Mouse (Mus musculus) C2C12 (cell line): Measurements from ENCODE around the gene Tex11. TPM values are rescaled to one million over a fixed set of nuclear protein-coding genes. Genes with fewer than 3 reads are reported as not detected.

Experiments used
- H3K27me3 ChIP-seq: one replicate; pipeline ENCODE4 v1.6.1; 2011; ENCODE audit not compliant: control insufficient read depth, insufficient read depth, insufficient read length
- H3K36me3 ChIP-seq: one replicate; pipeline ENCODE4 v1.6.1; 2011; ENCODE audit not compliant: control insufficient read depth, insufficient read depth
- H3K4me3 ChIP-seq: one replicate; pipeline ENCODE4 v1.5.1; 2011; ENCODE audit warnings: mild to moderate bottlenecking, control low read depth; ENCODE audit not compliant: poor library complexity, insufficient read depth, severe bottlenecking
- H3K79me2 ChIP-seq: one replicate; pipeline ENCODE4 v1.6.1; 2011; ENCODE audit not compliant: control insufficient read depth, insufficient read depth
- H3K79me3 ChIP-seq: one replicate; pipeline ENCODE4 v1.6.1; 2011; ENCODE audit warnings: low read depth, control low read depth
- H3ac ChIP-seq: one replicate; pipeline ENCODE3; 2011; ENCODE audit warnings: low read depth; ENCODE audit not compliant: control insufficient read depth, insufficient read length
- CEBPB ChIP-seq: IDR thresholded peaks from one replicate; pipeline ENCODE4 v1.6.1; 2011; ENCODE audit warnings: low read depth, mild to moderate bottlenecking, control low read depth, moderate library complexity
- CTCF ChIP-seq: IDR thresholded peaks from one replicate; pipeline ENCODE4 v1.5.1; 2011; ENCODE audit not compliant: control insufficient read depth, insufficient read depth, insufficient read length
- FOSL1 ChIP-seq: IDR thresholded peaks from one replicate; pipeline ENCODE4 v1.8.0; 2011; ENCODE audit warnings: mild to moderate bottlenecking, low read length; ENCODE audit not compliant: poor library complexity, insufficient read depth, severe bottlenecking
- MAX ChIP-seq: IDR thresholded peaks from one replicate; pipeline ENCODE4 v1.6.1; 2011; ENCODE audit warnings: mild to moderate bottlenecking, control low read depth
- MYOD1 ChIP-seq: IDR thresholded peaks from one replicate; pipeline ENCODE4 v1.6.1; 2011; ENCODE audit warnings: low read depth; ENCODE audit not compliant: control insufficient read depth, insufficient read length
- MYOG ChIP-seq: IDR thresholded peaks from one replicate; pipeline ENCODE4 v1.6.1; 2011; ENCODE audit not compliant: control insufficient read depth, insufficient read length; ENCODE audit errors: extremely low read depth
- USF1 ChIP-seq: IDR thresholded peaks from one replicate; pipeline ENCODE4 v1.6.1; 2011; ENCODE audit warnings: low read depth, mild to moderate bottlenecking, control low read depth, moderate library complexity
- polyA plus RNA-seq: library from polyadenylated mRNA; unstranded; fragments of >200 nt; fragmentation: generic; extraction: Trizol; gene quantifications from one replicate; pipeline ENCODE4 v1.2.1, GENCODE M21; 2012; ENCODE audit warnings: missing spikeins

The Tex11 gene
- polyA plus RNA-seq, 1 experiment = not detected

GRCm38 (mm10) chrX:100815766-100816165, 243.7 kb downstream of the Tex11 start:
- Histone ChIP-seq H3K36me3 (peaks cover 8% of the 10 kb centered on the region), H3K79me2 (no peaks in the 10 kb centered on the region), H3K4me3 (no peak overlapping the region), H3ac (no peak overlapping the region), H3K79me3 (no peaks in the 10 kb centered on the region), H3K27me3 (no peaks in the 10 kb centered on the region)
- no peak for TF ChIP-seq MYOG
- no peak for TF ChIP-seq CTCF
- no peak for TF ChIP-seq USF1
- no peak for TF ChIP-seq MAX
- no peak for TF ChIP-seq CEBPB
- no peak for TF ChIP-seq FOSL1
- TF ChIP-seq MYOD1 = no peak

GRCm38 (mm10) chrX:100814139-100814538, 245.3 kb downstream of the Tex11 start:
- Histone ChIP-seq H3K27me3 (no peaks in the 10 kb centered on the region), H3K4me3 (no peak overlapping the region), H3K79me3 (no peaks in the 10 kb centered on the region), H3ac (no peak overlapping the region), H3K36me3 (peaks cover 9% of the 10 kb centered on the region), H3K79me2 (no peaks in the 10 kb centered on the region)
- TF ChIP-seq USF1 (no peak), FOSL1 (no peak), CEBPB (no peak), MYOG (no peak), MYOD1 (no peak), CTCF (no peak), MAX (no peak)

- Histone ChIP-seq H3K79me2 (no peaks in the 10 kb centered on the region), H3K4me3 (no peak overlapping the region), H3ac (no peak overlapping the region), H3K36me3 (peaks cover 13% of the 10 kb centered on the region), H3K27me3 (no peaks in the 10 kb centered on the region), H3K79me3 (no peaks in the 10 kb centered on the region)
- TF ChIP-seq USF1 = no peak
- no peak for TF ChIP-seq CEBPB
- TF ChIP-seq MYOG = no peak
- no peak for TF ChIP-seq MYOD1
- TF ChIP-seq MAX = no peak
- no peak for TF ChIP-seq FOSL1
- no peak for TF ChIP-seq CTCF
Observed at GRCm38 (mm10) chrX:100811129-100811528, 248.3 kb downstream of the Tex11 start.

- H3K79me2 ChIP-seq = no peaks in the 10 kb centered on the region
- no peak for TF ChIP-seq FOSL1
- TF ChIP-seq MAX = no peak
- no peak for TF ChIP-seq USF1
- no peak for TF ChIP-seq MYOD1
- TF ChIP-seq CEBPB = no peak
- no peak for TF ChIP-seq CTCF
- no peak for TF ChIP-seq MYOG
- H3K79me3 ChIP-seq = no peaks in the 10 kb centered on the region
- H3K4me3 ChIP-seq = no peak overlapping the region
- no peak overlapping the region for H3ac ChIP-seq
- H3K27me3 ChIP-seq = no peaks in the 10 kb centered on the region
- H3K36me3 ChIP-seq = peaks cover 7% of the 10 kb centered on the region
Observed at GRCm38 (mm10) chrX:100802034-100802433, 257.4 kb downstream of the Tex11 start.

GRCm38 (mm10) chrX:100800643-100801042, 258.8 kb downstream of the Tex11 start:
- no peaks in the 10 kb centered on the region for H3K79me3 ChIP-seq
- no peak overlapping the region for H3ac ChIP-seq
- no peak for TF ChIP-seq MAX
- TF ChIP-seq USF1 = no peak
- no peak for TF ChIP-seq MYOD1
- TF ChIP-seq MYOG = no peak
- TF ChIP-seq CEBPB = no peak
- no peak for TF ChIP-seq CTCF
- no peak for TF ChIP-seq FOSL1
- H3K27me3 ChIP-seq = no peaks in the 10 kb centered on the region
- peaks cover 8% of the 10 kb centered on the region for H3K36me3 ChIP-seq
- no peaks in the 10 kb centered on the region for H3K79me2 ChIP-seq
- H3K4me3 ChIP-seq = no peak overlapping the region

GRCm38 (mm10) chrX:100797851-100798527, 261.5 kb downstream of the Tex11 start:
- TF ChIP-seq FOSL1 = no peak
- TF ChIP-seq USF1 = no peak
- TF ChIP-seq CTCF = no peak
- TF ChIP-seq MAX = no peak
- TF ChIP-seq CEBPB = no peak
- no peak for TF ChIP-seq MYOD1
- TF ChIP-seq MYOG = no peak
- Histone ChIP-seq H3K79me2 (no peaks in the 10 kb centered on the region), H3K27me3 (no peaks in the 10 kb centered on the region), H3K4me3 (no peak overlapping the region), H3ac (no peak overlapping the region), H3K79me3 (no peaks in the 10 kb centered on the region), H3K36me3 (peaks cover 8% of the 10 kb centered on the region)
